Mouse (Mus musculus) erythroblast, adult 5-6 weeks (primary cell): ENCODE measurements around the gene Ttyh1. TPM values are rescaled to one million over a fixed set of nuclear protein-coding genes. Genes with fewer than 3 reads are reported as not detected.

ENCODE experiments used
- ATAC-seq: replicated peaks from 2 replicates; pipeline ENCODE4 v1.8.0; 2016; ENCODE audit warnings: moderate number of reproducible peaks, mild to moderate bottlenecking, moderate TSS enrichment, inconsistent platforms; ENCODE audit not compliant: poor library complexity, low FRiP score, severe bottlenecking
- total RNA-seq, 2 experiments: library from RNA; stranded (forward) in 1 of 2; stranded (reverse) in 1 of 2; fragments of 150-400 nt in 1 of 2; fragments of 200-764, 138-1000 nt in 1 of 2; gene quantifications; 2 replicates each; pipeline versions ENCODE4 v1.2.3 to v1.2.4; 2015 to 2017; ENCODE audit warnings: low replicate concordance in 2 of 2

Ttyh1 gene
- total RNA-seq, 2 experiments from 2014 or later: 3.0 TPM; not detected in 1

- ATAC-seq: no peak
These were observed 44.4 kb downstream of the Ttyh1 start for GRCm38 (mm10) chr7:4163571-4164072.

GRCm38 (mm10) chr7:4164090-4164910 lies 45.1 kb downstream of the Ttyh1 start, which contains the start of gene Cdc42ep5:
Gene Cdc42ep5 (minus strand): TSS chr7:4164860.
- ATAC-seq: no peak

GRCm38 (mm10) chr7:4165286-4165685 lies 46.1 kb downstream of the Ttyh1 start:
- ATAC-seq: no peak

- ATAC-seq: no peak
These were observed 47.9 kb downstream of the Ttyh1 start for GRCm38 (mm10) chr7:4167098-4167497.

- no peak for ATAC-seq
These were observed 51.2 kb downstream of the Ttyh1 start for GRCm38 (mm10) chr7:4170193-4170938.

- no peak for ATAC-seq
These were observed 59.2 kb downstream of the Ttyh1 start for GRCm38 (mm10) chr7:4178438-4178837.

Other genes starting within 250 kb of the Ttyh1 start
- 7.5 and 8.8 TPM in 2 replicates for gene Gm14548, start 221.3 kb upstream of the Ttyh1 start, total RNA-seq (2015; ENCODE audit: low replicate concordance)
- 7.4 and 8.4 TPM in 2 replicates for gene Gm14548, start 221.3 kb upstream of the Ttyh1 start, total RNA-seq (2017; ENCODE audit: low replicate concordance)
- 13.6 and 20.8 TPM in 2 replicates for gene Lilra6, start 203.9 kb upstream of the Ttyh1 start, total RNA-seq (2015; ENCODE audit: low replicate concordance)
- 3.1 and 3.9 TPM in 2 replicates for gene Lilra6, start 203.9 kb upstream of the Ttyh1 start, total RNA-seq (2017; ENCODE audit: low replicate concordance)
- 16.5 and 25.6 TPM in 2 replicates for gene Lair1, start 56.2 kb upstream of the Ttyh1 start, total RNA-seq (2015; ENCODE audit: low replicate concordance)
- gene Lair1, start 56.2 kb upstream of the Ttyh1 start, total RNA-seq (2017; ENCODE audit: low replicate concordance): 9.6 and 13.4 TPM in 2 replicates
- gene Leng8, start 17.6 kb downstream of the Ttyh1 start, total RNA-seq (2015; ENCODE audit: low replicate concordance): 147 and 153 TPM in 2 replicates
- gene Leng8, start 17.6 kb downstream of the Ttyh1 start, total RNA-seq (2017; ENCODE audit: low replicate concordance): 144 and 160 TPM in 2 replicates
- not detected in 2 replicates for gene Leng9, start 31.0 kb downstream of the Ttyh1 start, total RNA-seq (2015; ENCODE audit: low replicate concordance)
- 0.77 and 1.7 TPM in 2 replicates for gene Leng9, start 31.0 kb downstream of the Ttyh1 start, total RNA-seq (2017; ENCODE audit: low replicate concordance)
- not detected in 2 replicates for gene Cdc42ep5, start 45.5 kb downstream of the Ttyh1 start, total RNA-seq (2015; ENCODE audit: low replicate concordance)
- not detected in 2 replicates for gene Cdc42ep5, start 45.5 kb downstream of the Ttyh1 start, total RNA-seq (2017; ENCODE audit: low replicate concordance)
- gene Lilra5, start 118.3 kb downstream of the Ttyh1 start, total RNA-seq (2015; ENCODE audit: low replicate concordance): 1.5 and 1.7 TPM in 2 replicates
- 1.1 TPM in 1 of 2 replicates, not detected in the other for gene Lilra5, start 118.3 kb downstream of the Ttyh1 start, total RNA-seq (2017; ENCODE audit: low replicate concordance)
- gene Ncr1, start 218.3 kb downstream of the Ttyh1 start, total RNA-seq (2015; ENCODE audit: low replicate concordance): 3.8 and 4.0 TPM in 2 replicates
- gene Ncr1, start 218.3 kb downstream of the Ttyh1 start, total RNA-seq (2017; ENCODE audit: low replicate concordance): 0.85 and 1.3 TPM in 2 replicates